Mouse (Mus musculus): ENCODE data around the gene Rab20.

Rab20 gene

DNA sequence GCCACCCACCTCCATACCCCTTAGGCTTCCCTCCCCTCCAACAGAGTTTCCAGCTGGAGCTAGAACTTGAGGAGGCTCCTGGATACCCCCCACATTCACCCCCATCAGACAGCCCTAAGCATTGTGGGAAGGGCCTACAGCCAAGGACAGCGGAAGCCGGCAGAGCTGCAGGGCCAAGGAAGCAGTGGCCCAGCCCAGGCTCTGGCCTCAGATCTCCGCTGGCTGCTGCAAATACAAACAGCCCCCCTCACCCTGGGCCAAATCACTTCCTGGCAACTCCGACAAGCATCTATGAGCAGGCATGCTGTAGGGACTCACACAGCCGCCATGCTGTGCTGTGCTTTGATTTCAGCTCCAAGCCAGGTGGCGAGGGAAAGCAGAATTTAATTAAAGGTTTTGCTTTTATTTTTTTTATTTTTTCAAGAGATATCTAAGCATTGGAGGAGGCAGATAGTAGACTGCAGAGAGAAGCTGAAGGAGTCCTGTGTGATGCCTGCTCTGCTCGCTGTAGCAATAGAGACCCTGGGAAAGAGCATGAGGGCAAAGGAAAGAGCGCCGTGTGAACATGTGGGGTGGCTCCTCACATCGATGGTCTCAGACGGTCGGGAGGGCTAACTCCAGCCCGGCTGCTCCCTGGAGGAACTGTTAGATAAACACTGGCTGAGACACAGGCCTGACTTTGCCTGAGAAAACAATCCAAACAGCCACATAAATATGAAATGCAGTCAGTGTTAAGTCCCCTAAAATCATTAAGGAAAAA, 72.6 kb downstream of the Rab20 start:
- peak in 1 of 2 experiments; percentile 49 for DNase-seq (ENCODE audit: low spot score in 2 of 2)

DNA sequence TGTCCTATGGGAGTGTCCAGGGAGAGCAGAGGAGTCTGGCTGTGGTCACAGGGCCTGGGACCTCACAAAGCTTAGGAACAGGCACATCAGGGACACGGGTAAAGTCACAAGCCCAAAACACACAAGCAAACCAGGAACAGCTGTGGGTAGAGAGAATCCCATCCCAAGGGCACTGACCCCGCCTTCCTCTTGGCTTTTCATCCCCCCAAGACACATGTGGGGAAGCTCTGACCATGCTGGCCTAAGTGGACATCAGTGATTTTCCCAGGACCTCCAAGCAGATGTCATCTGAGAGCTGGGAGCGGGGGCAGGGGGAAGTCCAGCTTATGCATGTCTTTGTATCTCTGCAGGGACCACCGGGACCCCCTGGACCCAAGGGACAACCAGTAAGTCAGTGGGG, 73.9 kb downstream of the Rab20 start:
- DNase-seq (ENCODE audit: low spot score in 2 of 2), result no peak

DNA sequence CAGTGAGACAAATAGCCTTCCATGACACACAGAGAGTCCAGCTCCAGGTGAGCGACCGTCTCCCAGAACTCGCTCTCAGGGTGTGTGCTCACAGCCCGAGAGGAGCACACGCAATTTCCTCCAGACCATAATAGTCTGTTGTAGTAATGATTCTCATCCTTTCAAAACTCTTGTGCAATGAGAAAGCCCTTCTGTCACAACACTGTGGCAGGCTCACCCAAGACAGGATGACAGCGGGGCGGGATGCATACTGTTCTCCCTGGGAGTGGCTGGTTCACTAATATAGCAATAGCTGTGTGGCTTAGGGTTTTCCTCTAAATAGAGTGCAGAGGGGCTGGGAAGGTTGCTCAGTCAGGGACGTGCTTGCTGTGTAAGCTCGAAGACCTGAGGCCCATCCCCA, 74.7 kb downstream of the Rab20 start:
- no peak for DNase-seq (ENCODE audit: low spot score in 2 of 2)
